Comparison of ENCODE assay signal across 26 mouse cellular contexts in genomic region chr5:36480398-36480797, GRCm38 (mm10). TPM values are rescaled to one million over a fixed set of nuclear protein-coding genes. Genes with fewer than 3 reads are reported as not detected.
A peak's percentile ranks its signal among the peaks of the same experiment; 100 is the strongest.
DNase-seq lines count a peak whose midpoint lies in the region; TF ChIP-seq lines count a peak whose summit lies in the region.
"Had no signal": no experiment of that assay in that cellular context is flagged by ENCODE, and none has a peak within 500 bp of the region (broad histone marks: within the 10 kb centered on the region; RNA-seq: fewer than 3 reads in every experiment).

No protein-coding gene starts in this region.

- peaks cover 28% of the 10 kb centered on the region for H3K4me1 ChIP-seq in bone marrow, adult 2 months (ENCODE audit: control insufficient read depth, insufficient read depth, low read length)
- H3K4me1 ChIP-seq in cerebellum, adult 2 months (ENCODE audit: control insufficient read depth, insufficient read depth, low read length) = peaks cover 27% of the 10 kb centered on the region

- WGBS in bone marrow, adult 2 months = 11% methylated on average over 4 of the region's 4 CpGs
- 27% methylated on average over 4 of the region's 4 CpGs for WGBS in cerebellum, adult 2 months

- peak overlapping the region; percentile 82; the same call in 1 of the 2 replicates for H3K27ac ChIP-seq in gastrocnemius, adult 2 months
- 0 out of 2 replicates have a peak overlapping the region, but pooled peaks have one; percentile 25 for H3K27ac ChIP-seq in bone marrow, adult 2 months (ENCODE audit: control insufficient read depth, insufficient read depth, low read depth, low read length, poor library complexity)
- no peak overlapping the region for H3K27ac ChIP-seq in cerebellum, adult 2 months (ENCODE audit: insufficient read depth, low read length)
- H3K27ac ChIP-seq: embryonic facial prominence, embryonic 10.5 days; heart, embryonic 15.5 days; hindbrain, embryonic 15.5 days; kidney, postnatal 0 days; limb, embryonic 10.5 days; midbrain, embryonic 15.5 days; neural tube, embryonic 13.5 days; stomach, embryonic 15.5 days had no signal

- intact Hi-C loops in gastrocnemius, adult 2 months (cut with DNase I) = loop anchor here (5.0 kb wide), 2 partner anchors 52 to 102 kb away; no protein-coding TSS in a partner anchor
- intact Hi-C loops in gastrocnemius, postnatal 36 days (cut with DNase I) = loop anchor here (5.0 kb wide), 1 partner anchor 102 kb away; no protein-coding TSS in a partner anchor

- H3K4me3 ChIP-seq in gastrocnemius, adult 2 months = no peak overlapping the region
- no peak overlapping the region for H3K4me3 ChIP-seq in bone marrow, adult 2 months (replicated peaks; ENCODE audit: control insufficient read depth, low read depth, low read length)
- no peak overlapping the region for H3K4me3 ChIP-seq in cerebellum, adult 2 months (replicated peaks; ENCODE audit: insufficient read depth, low read depth, low read length)
- H3K4me3 ChIP-seq: embryonic facial prominence, embryonic 10.5 days; heart, adult 2 months; heart, embryonic 15.5 days; hindbrain, embryonic 15.5 days; limb, embryonic 10.5 days; midbrain, embryonic 15.5 days; neural tube, embryonic 13.5 days; stomach, embryonic 15.5 days had no signal

- DNase-seq in gastrocnemius, adult 2 months = peak; percentile 22
- no peak for DNase-seq in gastrocnemius, postnatal 36 days
- peak; percentile 19 to 31 for DNase-seq in spleen, adult 18-20 months
- no peak for DNase-seq in spleen, postnatal 14 days (ENCODE audit: low spot score in 2 of 2)
- DNase-seq in lung, postnatal 25 days (ENCODE audit: low spot score) = no peak
- DNase-seq in cerebellum, adult 2 months = no peak
- DNase-seq: adrenal gland, postnatal 10 days; cerebellum, adult 9-11 months; gastrocnemius, postnatal 14 days; heart, adult 2 months; heart, postnatal 4 days; kidney, adult 2 months; liver; lung, adult 2 months; right cerebral cortex, postnatal 4 days; thymus, postnatal 36 days had no signal

- H3K27me3 ChIP-seq in cerebellum, adult 2 months (ENCODE audit: control insufficient read depth, insufficient read depth, low read length) = no peaks in the 10 kb centered on the region
- H3K27me3 ChIP-seq: CH12.LX; hindbrain, embryonic 15.5 days; midbrain, embryonic 15.5 days had no signal

- TF ChIP-seq POLR2A in bone marrow, adult 2 months (IDR thresholded peaks at IDR 0.05; ENCODE audit: borderline replicate concordance, control insufficient read depth, low read depth, low read length) = no peak
- no peak for TF ChIP-seq POLR2A in cerebellum, adult 2 months (IDR thresholded peaks at IDR 0.05; ENCODE audit: borderline replicate concordance, insufficient read depth, low read length)

- no peak for TF ChIP-seq CTCF in gastrocnemius, adult 2 months (IDR thresholded peaks at IDR 0.05)
- no peak for TF ChIP-seq CTCF in bone marrow, adult 2 months (IDR thresholded peaks at IDR 0.05; ENCODE audit: control insufficient read depth, insufficient read depth, low read length)
- TF ChIP-seq CTCF in cerebellum, adult 2 months (IDR thresholded peaks at IDR 0.05; ENCODE audit: borderline replicate concordance, insufficient read depth, low read depth, low read length) = no peak

RNA-seq across cellular contexts. Expression of gene Tada2b, which starts 3.7 kb away (rescaled TPM):
- 10 to 100 TPM; 14.3 to 15.8 TPM for total RNA-seq in gastrocnemius, adult 2 months (2021)
- 10 to 100 TPM; 11.6 to 13.0 TPM for total RNA-seq in gastrocnemius, postnatal 36 days (2021)
- polyA plus RNA-seq in bone marrow, adult 2 months (2011; ENCODE audit: insufficient read depth, insufficient read length, low replicate concordance, missing spikeins) = 6.4 and 7.9 TPM in 2 replicates
- 18.6 and 19.2 TPM in 2 replicates for polyA plus RNA-seq in cerebellum, adult 2 months (2012; rRNA removed)

RNA-seq across cellular contexts. Expression of gene Ccdc96, which starts 4.0 kb away (rescaled TPM):
- under 1 TPM in 1 of 2 experiments, not detected in 1; 0.11 TPM for total RNA-seq in gastrocnemius, adult 2 months (2021)
- total RNA-seq in gastrocnemius, postnatal 36 days (2021) = under 1 TPM; 0.10 to 0.15 TPM
- polyA plus RNA-seq in bone marrow, adult 2 months (2011; ENCODE audit: insufficient read depth, insufficient read length, low replicate concordance, missing spikeins) = 0.42 TPM in 1 of 2 replicates, not detected in the other
- polyA plus RNA-seq in cerebellum, adult 2 months (2012; rRNA removed) = 1.0 and 1.4 TPM in 2 replicates

RNA-seq across cellular contexts. Expression of gene Grpel1, which starts 15.6 kb away (rescaled TPM):
- 10 to 100 TPM; 30.6 to 39.1 TPM for total RNA-seq in gastrocnemius, adult 2 months (2021)
- 10 to 100 TPM; 30.9 to 34.7 TPM for total RNA-seq in gastrocnemius, postnatal 36 days (2021)
- polyA plus RNA-seq in bone marrow, adult 2 months (2011; ENCODE audit: insufficient read depth, insufficient read length, low replicate concordance, missing spikeins) = 5.7 and 13.3 TPM in 2 replicates
- 25.8 and 27.3 TPM in 2 replicates for polyA plus RNA-seq in cerebellum, adult 2 months (2012; rRNA removed)

Comparison
In these comparisons a context has a peak if more than half of its experiments do, and no peak if none do; other contexts are left out.
1. DNase-seq: peak in gastrocnemius, adult 2 months (single experiment) and spleen, adult 18-20 months (2 of 2); none in gastrocnemius, postnatal 36 days (0 of 2), spleen, postnatal 14 days (0 of 2), lung, postnatal 25 days (single experiment) and cerebellum, adult 2 months (0 of 2).